Mouse (Mus musculus): ENCODE data around the gene Sash1. TPM values are rescaled to one million over a fixed set of nuclear protein-coding genes. Genes with fewer than 3 reads are reported as not detected.

Gene Sash1
- polyA plus RNA-seq, 1 experiment, result not detected

- TF ChIP-seq GATA1 (IDR thresholded peaks at IDR 0.05; ENCODE audit: low read length), result no peak
Observed at GRCm38 (mm10) chr10:8880950-8881675, 4.8 kb downstream of the Sash1 start.

DNA sequence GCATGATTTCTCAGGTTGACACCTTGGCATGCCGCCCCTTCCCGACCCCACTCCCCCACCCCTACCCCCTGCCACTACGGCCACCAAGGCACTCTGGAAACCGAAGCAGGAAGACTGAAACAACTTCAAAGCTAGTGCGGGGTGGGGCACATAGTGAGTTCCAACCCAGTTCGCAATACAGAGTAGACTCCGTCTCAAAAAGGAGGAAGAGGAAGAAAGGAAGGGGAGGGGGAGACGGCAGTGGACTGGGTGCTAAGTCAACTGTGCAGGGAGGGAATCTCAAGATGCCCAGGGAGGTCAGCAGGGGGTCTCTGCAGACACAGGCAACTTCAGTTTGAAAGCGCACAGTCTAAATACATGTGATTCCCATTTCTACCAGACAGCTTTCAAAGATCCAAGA is 7.0 kb downstream of the Sash1 start:
- no peak for TF ChIP-seq GATA1 (IDR thresholded peaks at IDR 0.05; ENCODE audit: low read length)

DNA sequence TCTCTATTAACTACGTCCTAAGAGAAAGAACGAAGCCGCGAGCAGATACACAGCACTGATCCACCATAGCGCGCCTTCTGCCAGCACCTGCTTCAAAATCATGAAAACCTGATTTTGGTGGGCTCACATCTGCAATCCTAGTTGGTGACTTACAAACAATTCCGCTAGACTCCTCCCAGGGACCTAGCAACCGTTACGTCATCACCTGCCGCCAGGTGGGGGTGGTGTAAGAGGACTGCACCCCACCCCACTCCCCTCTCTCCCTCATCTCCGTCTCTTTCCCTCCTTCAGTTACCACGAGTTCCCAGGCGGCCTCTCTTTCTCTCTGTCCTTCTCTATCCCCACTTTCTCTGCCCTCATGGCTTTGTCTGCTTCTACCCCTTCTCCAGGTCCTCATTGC is 7.5 kb downstream of the Sash1 start:
- no peak for TF ChIP-seq GATA1 (IDR thresholded peaks at IDR 0.05; ENCODE audit: low read length)

- TF ChIP-seq GATA1 (IDR thresholded peaks at IDR 0.05; ENCODE audit: low read length), result no peak
Observed at GRCm38 (mm10) chr10:8873631-8874370, 12.1 kb downstream of the Sash1 start.

- no peak for TF ChIP-seq GATA1 (IDR thresholded peaks at IDR 0.05; ENCODE audit: low read length)
Observed at GRCm38 (mm10) chr10:8872788-8873187, 13.1 kb downstream of the Sash1 start.

- TF ChIP-seq GATA1 (IDR thresholded peaks at IDR 0.05; ENCODE audit: low read length), result no peak
Observed at GRCm38 (mm10) chr10:8871935-8872334, 13.9 kb downstream of the Sash1 start.

- no peak for TF ChIP-seq GATA1 (IDR thresholded peaks at IDR 0.05; ENCODE audit: low read length)
Observed at GRCm38 (mm10) chr10:8870368-8870767, 15.5 kb downstream of the Sash1 start.

- TF ChIP-seq GATA1 (IDR thresholded peaks at IDR 0.05; ENCODE audit: low read length), result no peak
Observed at GRCm38 (mm10) chr10:8866062-8866642, 19.7 kb downstream of the Sash1 start.

DNA sequence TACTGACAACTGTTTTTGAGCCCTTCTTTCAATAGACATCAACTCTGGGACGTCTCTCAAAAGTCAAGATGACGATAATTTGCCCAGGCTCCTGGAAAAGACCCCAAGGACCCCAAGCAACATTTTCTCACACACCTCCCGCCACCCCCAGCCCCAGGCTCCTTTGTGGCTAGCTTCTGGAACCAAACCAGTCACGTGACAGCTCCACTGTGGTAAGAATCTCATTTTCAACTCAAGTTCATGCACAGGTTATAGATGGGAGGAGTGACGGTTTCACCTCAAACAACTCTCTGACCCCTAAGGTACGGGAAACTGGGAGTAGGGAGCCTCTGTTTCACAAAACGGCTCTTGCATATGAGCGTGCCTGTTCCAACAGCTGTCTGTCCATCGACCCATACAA is 25.2 kb downstream of the Sash1 start:
- TF ChIP-seq GATA1 (IDR thresholded peaks at IDR 0.05; ENCODE audit: low read length), result no peak

- no peak for TF ChIP-seq GATA1 (IDR thresholded peaks at IDR 0.05; ENCODE audit: low read length)
Observed at GRCm38 (mm10) chr10:8858718-8859117, 27.2 kb downstream of the Sash1 start.

- no peak for TF ChIP-seq GATA1 (IDR thresholded peaks at IDR 0.05; ENCODE audit: low read length)
Observed at GRCm38 (mm10) chr10:8856942-8857341, 28.9 kb downstream of the Sash1 start.

- no peak for TF ChIP-seq GATA1 (IDR thresholded peaks at IDR 0.05; ENCODE audit: low read length)
Observed at GRCm38 (mm10) chr10:8853326-8853725, 32.5 kb downstream of the Sash1 start.

DNA sequence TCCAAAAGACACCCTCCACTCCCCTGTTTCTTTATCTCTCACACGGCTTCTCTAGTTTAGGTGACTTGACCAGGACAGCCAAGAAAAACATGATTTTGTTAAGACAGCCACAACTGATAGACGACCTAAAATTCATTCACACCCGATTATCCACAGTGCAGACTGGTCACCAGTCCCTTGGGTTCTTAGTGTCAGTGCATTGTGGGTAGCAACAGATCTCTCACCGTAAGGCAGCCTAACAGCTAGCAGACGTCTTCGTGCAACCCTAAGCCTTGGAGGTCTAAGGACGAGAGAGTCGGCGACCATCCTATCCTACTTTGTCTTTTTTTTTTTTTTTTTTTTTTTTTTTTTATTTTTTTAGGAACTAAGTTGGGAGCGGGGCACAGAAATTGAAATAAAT is 34.2 kb downstream of the Sash1 start:
- TF ChIP-seq GATA1 (IDR thresholded peaks at IDR 0.05; ENCODE audit: low read length), result no peak

DNA sequence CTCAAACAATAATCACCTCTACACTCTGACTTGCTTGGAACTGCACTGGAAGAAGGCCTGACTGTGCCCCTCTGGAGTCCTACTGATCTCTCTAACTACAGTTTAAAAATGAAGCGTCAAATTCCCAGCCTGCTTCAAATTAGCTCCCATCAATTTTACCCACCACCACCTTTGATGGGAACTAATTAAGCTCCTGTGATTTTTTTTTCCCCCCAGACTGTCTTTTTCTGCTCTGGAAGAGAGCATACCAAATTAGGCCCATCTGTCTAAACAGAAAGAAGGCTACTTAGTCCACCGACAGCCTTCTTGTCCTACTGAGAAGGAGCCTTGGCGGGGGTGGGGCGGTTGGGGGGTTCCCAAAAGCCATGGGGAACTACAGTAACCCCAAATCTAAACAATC is 37.9 kb downstream of the Sash1 start:
- no peak for TF ChIP-seq GATA1 (IDR thresholded peaks at IDR 0.05; ENCODE audit: low read length)

DNA sequence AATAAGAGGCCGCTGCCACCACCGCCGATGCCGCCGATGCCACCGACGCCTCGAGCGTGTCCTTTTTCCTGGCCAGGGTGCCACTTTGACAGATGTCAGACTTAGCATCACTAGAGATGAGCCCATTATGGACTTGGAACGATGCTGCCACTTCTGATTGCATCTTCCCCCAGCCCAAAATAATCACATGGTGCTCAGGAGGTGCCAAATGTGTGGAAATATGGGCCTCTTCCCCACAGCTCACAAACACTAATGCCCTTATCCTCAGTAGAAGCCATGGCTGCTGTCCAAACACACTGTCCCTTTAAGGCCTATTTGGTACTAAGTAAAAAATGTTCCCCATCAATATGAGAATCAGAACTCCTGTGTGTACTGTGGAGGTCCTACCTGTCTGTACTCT is 39.6 kb downstream of the Sash1 start:
- no peak for TF ChIP-seq GATA1 (IDR thresholded peaks at IDR 0.05; ENCODE audit: low read length)

GRCm38 (mm10) chr10:8845230-8845770 is 40.6 kb downstream of the Sash1 start:
- TF ChIP-seq GATA1 (IDR thresholded peaks at IDR 0.05; ENCODE audit: low read length), result no peak

All from G1E-ER4 (cell line).